Mouse (Mus musculus): Measurements from ENCODE around the gene Neurl1b.
A peak's percentile ranks its signal among the peaks of the same experiment; 100 is the strongest.

Gene Neurl1b

GRCm38 (mm10) chr17:26414523-26415354 is at the start of gene Neurl1b:
Gene Neurl1b, plus strand, starts transcription at chr17:26414829.
- peak; percentile 41 for DNase-seq (ENCODE audit: low spot score)

DNA sequence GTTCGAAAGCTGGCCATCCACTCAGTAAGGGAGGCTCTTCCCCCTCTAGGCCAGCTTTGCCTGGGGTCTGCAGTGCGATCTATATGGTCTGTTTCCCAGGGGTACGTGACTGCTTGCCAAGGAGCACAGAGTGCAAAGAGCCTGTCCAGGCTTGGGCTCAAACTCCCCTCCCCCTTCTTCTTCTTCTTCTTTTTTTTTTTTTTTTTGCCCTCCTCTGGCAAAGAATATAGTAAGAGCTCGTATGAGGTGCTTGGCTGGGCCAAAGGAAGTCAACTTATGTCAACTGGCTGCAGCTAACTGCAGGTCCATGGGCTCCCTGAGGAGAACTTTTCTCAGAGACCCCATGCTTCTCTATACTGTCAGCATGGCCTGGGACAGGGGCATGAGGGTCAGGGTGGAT is 47.8 kb upstream of the Neurl1b start:
- DNase-seq (ENCODE audit: low spot score), result no peak

- no peak for DNase-seq (ENCODE audit: low spot score)
Measured at GRCm38 (mm10) chr17:26368336-26368992, 46.2 kb upstream of the Neurl1b start.

- DNase-seq (ENCODE audit: low spot score), result no peak
Measured at GRCm38 (mm10) chr17:26370521-26371245, 43.9 kb upstream of the Neurl1b start.

DNA sequence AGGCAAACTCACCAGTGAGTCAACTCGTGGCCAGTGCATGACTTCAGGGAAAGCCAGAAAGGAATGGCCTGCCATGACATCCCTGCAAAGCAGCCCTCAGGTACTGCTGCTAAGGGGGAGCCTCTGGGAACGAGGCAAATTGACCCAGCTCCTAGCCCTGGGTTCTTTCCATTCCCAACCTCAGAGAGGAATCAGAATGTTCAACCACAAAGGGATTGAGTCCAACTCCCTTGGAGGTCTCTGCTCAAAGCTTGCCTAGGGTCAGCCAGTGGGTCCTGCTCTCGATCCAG is 43.4 kb upstream of the Neurl1b start:
- DNase-seq (ENCODE audit: low spot score), result no peak

DNA sequence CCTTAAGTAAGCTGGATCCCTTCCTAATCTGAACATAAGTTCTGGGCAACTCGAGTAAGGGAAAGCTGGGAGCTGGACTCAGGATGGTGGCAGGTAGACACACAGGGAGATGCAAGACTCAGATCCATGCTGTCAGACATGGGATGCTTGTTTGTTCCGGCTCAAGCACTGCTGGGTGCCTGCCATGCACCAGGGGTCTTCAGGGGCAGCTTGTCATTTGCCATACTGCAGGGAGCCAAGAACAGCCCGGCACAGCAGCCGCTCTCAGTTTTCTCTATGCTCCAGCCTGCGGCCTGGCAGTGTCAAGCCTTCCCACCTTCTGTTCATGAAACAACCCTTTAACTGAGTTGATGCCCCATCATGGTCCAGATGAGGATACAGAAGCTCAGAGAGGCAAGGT is 41.4 kb upstream of the Neurl1b start:
- DNase-seq (ENCODE audit: low spot score), result no peak

DNA sequence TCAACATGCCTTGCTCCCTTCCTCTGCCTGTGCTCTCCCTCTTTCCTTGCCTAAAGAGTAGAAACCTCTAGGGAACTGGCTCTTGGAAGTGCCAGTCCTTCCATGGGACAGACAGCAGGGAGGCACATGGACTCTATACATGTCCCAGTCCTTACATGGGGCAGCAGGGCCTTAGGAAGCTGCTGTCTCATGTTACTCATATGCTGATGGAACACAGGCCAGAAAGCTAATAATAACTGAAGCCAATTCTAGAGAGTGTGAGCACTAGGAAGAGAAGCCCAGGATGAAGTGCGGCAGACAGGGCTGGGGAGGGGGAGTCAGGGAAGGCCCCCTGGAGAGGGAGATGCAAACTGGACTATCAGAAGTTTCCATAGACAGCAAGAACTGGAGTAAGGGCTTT is 38.2 kb upstream of the Neurl1b start:
- no peak for DNase-seq (ENCODE audit: low spot score)

DNA sequence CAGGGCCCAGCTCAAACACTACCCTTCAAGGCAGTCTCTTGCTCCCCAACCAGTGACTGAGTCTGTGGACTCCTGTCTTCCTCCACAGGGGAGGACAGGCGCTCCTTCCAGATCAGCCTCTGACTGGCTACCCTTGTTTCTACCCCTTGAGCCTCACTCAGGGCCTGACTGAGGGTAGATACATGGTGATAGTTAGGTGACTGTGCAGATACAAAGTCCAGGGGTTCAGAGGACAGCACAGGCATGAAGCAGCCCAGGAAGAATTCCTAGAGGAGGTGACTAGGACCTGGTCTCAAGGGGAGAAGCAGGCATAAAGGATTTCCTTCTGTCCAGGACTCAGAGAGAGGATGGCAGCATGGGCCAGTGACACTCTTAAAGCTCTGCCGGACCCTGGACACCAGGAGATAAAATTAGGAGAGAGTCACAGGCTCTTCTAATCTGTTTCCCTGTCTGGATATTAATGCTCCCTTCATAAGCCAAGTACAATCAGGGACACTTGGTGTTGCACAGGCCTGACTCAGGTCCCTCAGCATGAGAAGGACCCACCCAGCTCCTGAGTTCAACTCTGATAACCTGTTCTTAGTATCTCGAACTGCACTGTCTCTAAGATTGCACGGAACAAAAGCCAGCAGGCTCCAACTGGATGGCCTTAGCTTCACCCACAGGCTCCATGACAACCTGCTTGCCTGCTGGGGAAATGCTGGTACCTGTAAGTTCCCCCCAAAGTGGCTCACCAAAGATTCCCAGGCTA is 37.5 kb upstream of the Neurl1b start:
- no peak for DNase-seq (ENCODE audit: low spot score)

GRCm38 (mm10) chr17:26380280-26380985 is 34.2 kb upstream of the Neurl1b start:
- no peak for DNase-seq (ENCODE audit: low spot score)

DNA sequence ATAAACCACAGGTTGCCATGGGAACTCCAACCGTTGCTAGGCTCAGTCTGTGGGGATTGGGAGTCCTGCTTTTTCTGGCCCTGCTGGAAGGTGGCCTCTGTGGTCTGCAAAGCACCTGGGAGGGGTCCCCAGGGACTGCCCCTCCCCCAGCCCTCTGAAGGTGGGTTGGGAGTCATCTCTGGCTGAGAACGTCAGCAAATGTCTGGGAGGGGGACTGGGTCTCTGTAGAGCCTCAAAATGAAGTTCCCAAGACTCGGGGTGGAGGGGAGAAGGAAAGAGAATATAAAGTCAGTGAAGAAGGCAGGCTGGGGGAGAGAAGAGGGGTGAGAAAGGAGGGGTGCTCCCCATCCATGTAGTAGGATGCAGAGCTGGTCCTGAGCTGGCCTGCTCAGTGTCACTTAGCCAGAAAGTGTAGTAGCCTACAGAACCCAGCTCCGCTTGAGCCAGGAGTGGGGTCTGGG is 33.6 kb upstream of the Neurl1b start:
- no peak for DNase-seq (ENCODE audit: low spot score)

- DNase-seq (ENCODE audit: low spot score), result no peak
Measured at GRCm38 (mm10) chr17:26381613-26382012, 33.0 kb upstream of the Neurl1b start.

DNA sequence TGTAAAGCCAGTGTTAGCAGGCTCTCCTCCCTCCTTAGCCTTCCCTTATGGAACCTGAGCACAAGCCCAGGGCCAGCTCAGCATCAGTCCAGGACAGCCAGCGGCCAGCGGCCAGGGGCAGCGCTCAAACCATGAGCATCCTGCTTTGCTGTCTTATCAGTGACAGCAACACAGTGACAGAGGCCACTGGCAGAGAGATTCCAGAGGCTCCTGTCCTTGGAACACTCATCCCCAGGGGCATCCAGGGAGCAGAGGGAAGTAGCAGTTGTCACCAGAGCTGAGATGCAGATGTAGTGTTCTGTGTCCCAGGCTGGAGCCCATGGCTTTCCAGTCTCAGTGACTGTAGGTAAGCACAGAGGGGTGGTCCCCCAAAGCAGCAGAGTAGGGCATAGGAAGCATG is 32.5 kb upstream of the Neurl1b start:
- no peak for DNase-seq (ENCODE audit: low spot score)

DNA sequence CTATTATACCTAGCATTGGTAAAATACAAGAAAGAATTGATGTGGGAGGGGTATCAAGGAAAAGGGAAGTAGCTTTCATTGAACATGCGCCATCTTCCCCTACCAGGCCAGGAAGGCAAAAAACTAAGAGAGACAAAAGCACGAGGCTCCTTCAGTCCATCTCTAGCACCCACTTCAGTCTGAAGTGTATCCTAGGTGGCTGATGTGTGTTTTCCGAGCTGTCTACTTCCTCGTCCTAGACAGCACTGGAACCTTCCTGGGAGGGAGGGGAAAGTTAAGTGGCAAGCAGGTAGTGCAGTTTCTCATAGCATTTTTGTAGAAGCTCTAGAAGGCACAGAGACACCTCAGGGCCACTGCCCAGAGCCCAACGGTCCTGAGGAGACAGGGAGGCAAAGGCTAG is 31.9 kb upstream of the Neurl1b start:
- DNase-seq (ENCODE audit: low spot score), result no peak

DNA sequence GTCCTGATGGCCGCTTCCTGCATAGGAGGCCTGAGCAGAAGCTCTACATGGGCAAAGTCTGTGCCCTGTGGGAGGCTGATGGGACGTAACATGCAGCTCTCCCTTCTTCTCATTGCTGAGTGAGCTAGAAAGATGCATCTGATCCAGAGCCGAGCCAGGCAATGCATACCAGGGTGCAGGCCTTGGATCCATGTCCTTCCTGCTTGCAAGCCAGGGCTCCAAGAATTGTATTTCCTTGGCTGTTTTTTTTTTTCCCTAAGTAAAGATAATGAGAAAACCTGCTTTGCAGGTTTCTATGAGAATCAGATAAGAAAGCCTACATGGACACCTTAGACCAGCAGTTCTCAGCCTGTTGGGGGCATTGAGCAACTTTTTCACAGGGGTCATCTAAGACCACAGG is 30.5 kb upstream of the Neurl1b start:
- no peak for DNase-seq (ENCODE audit: low spot score)

GRCm38 (mm10) chr17:26385252-26386130 is 29.1 kb upstream of the Neurl1b start:
- no peak for DNase-seq (ENCODE audit: low spot score)

DNA sequence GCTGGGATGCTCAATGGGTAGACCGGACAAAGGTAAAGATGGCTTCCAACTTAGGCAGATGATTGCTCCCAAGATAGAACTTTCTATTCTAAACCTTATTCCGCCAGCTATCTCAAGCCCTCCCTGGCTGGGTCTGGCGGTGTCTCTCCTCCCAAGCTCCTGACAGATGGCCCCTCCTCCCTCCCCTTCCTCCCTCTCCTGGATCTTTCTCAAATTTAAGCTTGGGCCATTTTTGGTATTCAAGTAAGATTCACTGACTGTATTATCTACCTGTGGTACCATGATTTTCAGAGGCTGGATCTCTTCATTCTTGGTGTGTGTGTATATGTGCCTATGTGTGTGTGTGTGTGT is 28.5 kb upstream of the Neurl1b start:
- no peak for DNase-seq (ENCODE audit: low spot score)

DNA sequence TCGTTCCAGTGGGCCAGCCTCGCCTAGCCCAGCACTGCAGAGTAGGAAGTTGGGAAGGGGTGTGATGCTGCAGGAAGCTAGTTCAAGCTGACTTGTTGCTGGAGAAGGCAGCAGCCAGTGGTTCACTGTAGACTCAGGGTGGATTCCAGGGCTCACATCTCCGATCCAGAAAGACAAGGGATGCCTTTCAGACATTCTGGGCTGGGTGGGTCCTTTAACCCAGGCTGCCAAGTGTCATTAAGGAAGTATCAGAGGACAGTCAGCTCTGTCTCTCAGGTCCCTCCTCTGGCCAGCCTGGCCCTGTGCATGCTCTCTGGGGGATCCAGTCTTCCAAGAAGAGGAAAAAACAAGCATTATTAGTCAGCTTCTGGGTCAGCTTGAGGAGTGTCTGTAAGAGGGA is 26.5 kb upstream of the Neurl1b start:
- DNase-seq (ENCODE audit: low spot score), result no peak

GRCm38 (mm10) chr17:26389241-26389640 is 25.4 kb upstream of the Neurl1b start:
- DNase-seq (ENCODE audit: low spot score), result no peak

- no peak for DNase-seq (ENCODE audit: low spot score)
Measured at GRCm38 (mm10) chr17:26390666-26391065, 24.0 kb upstream of the Neurl1b start.

DNA sequence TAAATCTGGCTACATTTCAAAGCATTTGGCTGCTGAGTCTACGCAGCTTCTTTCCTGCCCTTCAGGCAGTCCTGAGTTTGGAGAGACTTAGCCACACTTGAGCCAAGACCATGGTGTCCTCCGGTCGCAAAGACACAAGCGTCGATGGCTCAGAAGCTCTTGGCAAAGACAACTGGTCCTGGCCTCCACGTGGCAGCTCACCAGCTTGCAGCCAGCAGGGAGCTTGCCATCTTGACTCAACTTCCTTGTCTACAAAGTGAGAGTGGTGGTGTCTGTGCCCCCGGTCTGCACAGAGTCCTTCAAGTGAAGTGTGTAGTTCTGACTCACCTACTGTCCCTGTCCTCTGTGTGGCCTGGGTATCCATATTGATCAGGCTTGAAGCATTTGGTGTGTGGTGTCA is 22.3 kb upstream of the Neurl1b start:
- no peak for DNase-seq (ENCODE audit: low spot score)

GRCm38 (mm10) chr17:26396765-26397164 is 17.9 kb upstream of the Neurl1b start:
- no peak for DNase-seq (ENCODE audit: low spot score)
